Mouse (Mus musculus) B cell, adult 2 months (primary cell): ENCODE measurements around the gene Ndel1.
A peak's percentile ranks its signal among the peaks of the same experiment; 100 is the strongest.

Experiments used
- DNase-seq, 2 experiments: peaks; one replicate each; pipeline ENCODE4 v3.0.0; 2022

The Ndel1 gene

DNA sequence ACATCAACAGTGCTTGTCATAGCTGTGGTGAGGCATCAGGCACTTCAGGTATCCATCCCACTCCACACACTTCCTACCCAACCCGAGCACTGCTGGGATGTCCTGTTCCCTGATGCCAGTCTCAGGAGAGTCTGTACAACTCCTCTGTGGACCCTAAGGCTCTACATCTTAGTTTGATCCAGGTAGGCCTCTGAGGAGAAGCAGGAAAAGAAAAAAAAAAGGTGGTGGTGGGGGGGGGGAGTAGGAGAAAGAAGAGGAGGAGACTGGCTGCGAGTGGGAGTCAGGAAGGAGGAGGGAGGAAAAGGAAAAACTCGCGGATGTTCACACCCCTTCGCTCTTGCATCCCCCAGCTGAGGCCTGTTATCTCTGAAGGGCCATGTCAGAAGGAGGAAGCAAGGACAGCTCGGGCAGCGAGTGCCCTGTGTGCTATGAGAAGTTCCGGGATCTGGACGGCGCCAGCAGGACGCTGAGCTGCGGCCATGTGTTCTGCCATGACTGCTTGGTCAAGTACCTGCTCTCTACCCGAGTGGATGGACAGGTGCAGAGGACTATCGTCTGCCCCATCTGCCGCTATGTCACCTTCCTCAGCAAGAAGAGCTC, 20.7 kb upstream of the Ndel1 start:
- DNase-seq = no peak

DNA sequence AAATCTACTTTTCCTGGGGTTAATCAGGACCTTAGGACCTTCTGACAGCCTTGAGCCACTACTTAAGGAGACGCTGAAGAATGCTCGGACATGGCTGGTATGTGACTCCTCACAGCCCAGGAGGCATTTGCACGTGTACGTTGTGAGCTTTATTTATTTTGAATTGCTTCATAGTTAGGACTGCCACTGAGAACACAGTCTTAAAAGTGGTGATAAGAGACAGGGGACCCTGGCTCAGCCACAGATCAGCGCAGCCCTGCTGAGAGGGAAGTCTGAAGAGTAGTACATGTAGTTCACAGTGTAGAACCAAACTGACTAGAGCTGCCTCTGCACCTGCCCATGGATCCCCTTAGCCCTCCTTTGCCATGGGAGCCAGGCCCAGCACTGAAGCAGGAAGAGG, 20.2 kb upstream of the Ndel1 start:
- no peak for DNase-seq

DNA sequence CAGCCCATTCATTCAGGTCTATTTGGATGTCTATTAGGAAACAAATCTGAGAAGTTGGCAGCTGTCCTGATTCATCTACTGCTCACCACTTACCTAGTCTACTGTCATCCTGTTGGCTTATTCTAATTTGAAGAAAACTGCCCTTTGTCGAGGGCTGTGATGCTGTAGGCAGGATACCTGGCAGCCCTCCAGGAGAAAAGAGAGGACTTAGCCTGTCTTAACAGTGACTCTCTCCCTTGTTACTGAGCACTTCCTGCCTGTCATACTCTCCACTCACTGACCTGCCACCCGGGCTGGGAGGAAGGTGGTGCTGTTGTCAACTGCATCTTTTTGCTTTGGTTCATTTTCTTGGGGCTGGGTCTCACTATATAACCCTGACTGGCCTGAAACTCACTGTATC, 19.0 kb upstream of the Ndel1 start:
- DNase-seq = no peak

DNA sequence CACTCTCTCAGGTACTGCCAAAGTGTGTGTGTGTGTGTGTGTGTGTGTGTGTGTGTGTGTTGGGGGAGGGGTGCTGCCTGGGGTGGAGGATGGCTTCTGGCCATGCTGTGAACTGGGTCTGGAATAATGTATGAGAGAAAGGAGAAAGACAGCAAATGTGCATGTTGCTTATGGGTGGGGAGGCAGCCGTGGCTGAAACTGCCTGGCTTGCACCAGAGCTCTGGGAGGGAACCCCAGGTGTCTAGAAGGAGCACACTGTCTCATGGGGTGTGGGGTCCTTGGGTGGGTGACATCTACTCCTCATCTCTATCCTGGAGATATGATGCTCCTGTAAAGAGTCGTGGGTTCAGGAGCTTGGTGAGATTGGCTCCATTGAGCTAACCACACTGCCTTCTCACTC, 17.0 kb upstream of the Ndel1 start:
- DNase-seq = no peak

DNA sequence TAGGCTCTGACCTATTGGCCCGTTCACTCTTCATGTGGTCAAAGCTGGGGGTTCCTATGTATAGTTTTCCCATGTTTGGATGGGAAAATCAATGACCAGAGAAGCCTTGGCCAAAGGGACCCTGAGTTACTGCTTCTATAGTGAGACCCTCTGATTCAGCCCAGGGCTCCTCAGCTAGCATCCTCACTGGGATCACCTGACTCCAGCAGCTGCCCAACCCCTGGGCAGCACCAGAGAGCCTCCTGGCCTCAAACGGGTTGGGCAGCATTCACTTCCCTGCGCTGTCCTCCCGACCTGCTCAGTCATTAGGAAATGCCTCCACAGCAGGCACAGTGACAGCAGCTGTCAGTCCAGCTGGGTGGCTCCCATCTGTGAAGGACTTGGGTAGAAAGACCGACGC, 16.6 kb upstream of the Ndel1 start, which contains the start of gene Rnf222:
Gene Rnf222 (plus strand): TSS at position 301 of the 400 bp plus-strand sequence.
- DNase-seq = no peak

DNA sequence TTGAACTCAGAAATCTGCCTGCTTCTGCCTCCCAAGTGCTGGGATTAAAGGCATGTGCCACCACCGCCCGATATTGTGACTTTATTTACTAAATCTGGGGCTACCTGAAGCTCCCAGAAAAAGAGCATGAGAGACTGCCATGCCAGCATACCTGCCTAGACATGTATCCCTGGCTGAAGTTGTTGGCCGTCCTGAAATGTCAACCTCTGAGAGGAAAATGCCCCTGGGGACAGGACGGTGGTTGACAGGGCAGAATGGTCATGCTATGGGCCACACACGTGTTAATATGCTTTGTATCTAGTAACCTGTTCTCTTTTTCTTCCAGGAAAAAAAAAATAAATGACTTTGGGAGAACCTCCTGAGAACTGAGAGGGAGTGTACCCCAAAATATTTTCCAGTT, 14.4 kb upstream of the Ndel1 start:
- DNase-seq = no peak

DNA sequence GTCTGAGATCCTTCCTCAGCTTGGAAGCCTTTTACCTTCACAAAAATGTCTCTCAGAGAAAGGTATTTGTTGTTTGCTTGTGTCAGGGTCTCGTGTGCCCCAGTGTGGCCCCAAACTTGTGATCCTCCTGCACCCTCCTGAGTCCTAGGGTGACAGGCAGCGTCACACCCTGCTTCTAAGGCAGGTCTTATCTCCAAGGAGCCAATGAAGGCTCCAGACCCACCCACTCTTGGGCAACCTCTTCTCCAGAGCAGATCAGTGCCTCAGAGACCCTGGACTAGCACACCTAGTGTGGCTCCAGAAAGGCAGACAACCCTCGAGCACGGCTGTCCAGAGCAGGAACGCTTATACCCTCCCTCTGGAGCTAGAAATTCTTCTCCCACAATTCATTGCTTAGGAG, 12.7 kb upstream of the Ndel1 start:
- no peak for DNase-seq

DNA sequence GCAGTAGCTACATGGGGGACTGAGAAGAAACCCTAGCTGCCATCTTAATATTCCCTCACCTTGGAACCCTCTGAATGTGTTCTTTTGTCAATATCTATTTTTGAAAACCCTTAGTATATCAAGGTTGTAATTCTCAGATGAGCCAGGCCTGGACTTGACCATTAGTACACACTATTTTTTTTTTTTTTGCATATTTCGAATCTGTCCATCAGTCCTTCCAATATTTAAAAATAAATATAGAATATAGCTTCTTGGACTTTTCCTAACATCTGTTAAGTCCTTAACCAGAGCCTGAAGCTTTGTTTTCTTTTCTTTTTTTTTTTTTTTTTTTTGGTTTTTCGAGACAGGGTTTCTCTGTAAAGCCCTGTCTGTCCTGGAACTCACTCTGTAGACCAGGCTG, 12.2 kb upstream of the Ndel1 start:
- DNase-seq = no peak

DNA sequence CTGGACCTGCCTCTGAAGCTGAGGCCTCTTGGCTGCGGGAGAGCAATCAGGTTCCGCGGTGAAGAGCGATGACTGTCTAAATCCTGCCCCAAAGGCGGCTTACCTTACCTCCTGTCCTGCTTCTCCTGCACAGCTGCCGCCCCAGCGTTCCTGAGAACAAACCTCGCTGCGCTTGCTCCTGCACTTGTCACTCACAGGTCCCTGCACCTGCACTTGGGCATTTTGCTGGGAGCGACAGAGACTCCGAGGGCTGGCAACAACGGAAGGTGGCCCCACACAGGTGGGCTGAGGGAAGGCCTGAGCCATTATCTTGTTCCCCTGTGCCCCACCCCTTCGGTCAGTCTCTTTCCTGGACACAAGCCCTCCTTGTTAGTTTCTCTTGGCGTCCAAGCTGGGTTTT, 10.4 kb upstream of the Ndel1 start:
- DNase-seq = no peak

DNA sequence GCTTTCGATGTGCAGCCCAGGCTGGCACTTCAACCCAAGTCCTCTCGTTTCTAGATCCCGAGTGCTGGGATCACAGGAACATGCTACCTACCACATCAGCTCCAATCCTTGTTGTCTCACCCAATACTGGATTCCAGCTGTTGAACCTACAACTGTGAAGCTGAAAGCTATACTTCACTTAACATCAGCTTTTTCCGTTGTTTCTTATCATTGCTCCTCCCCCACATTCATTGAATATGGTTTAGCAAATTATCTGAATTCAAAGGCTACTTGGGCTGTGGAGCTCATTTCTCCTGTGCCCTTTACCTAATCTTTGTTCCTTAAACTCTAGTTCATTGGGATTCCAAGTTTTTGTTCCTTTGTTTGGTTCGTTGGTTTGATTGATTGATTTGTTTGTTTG, 7.2 kb upstream of the Ndel1 start:
- no peak for DNase-seq

DNA sequence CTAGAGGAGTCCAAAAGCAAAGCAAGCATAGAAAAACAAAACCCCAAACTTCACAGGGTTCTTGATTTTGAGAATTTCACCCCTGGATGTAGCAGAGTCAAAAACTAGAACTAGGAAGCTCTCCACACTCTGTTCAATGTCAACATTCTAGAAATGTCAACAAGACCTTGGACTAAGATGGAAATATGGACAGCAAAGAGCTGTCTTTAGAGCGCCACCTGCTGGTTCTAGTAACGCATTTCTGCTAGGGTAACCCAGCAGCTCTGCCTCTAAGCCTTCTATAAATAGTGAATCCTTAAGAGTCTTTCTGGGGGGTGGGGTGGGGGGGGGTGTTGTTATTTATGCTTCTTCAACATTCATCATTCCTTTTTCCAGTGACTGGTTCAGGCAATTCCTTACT, 3.2 kb upstream of the Ndel1 start:
- peak; percentile 72 to 75 for DNase-seq

DNA sequence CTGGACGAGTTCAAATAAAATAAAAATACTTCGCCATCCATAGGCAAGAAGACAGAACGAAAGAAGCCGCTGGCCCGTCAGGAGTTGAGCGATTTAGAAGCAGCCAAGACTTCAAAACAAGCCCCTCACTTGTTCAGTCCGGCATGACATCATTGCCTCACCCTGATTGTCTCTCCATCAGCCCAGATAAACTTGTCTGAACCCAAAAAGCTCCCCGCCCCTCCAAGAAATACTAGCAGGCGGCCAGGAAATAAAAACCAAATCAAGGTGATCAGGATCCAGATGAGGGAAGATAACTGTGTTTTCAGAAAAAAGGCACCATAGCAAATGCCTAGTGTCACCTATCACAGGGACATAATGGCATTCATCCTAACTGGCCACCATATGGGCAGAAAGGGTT, 381 bp downstream of the Ndel1 start:
- no peak for DNase-seq

DNA sequence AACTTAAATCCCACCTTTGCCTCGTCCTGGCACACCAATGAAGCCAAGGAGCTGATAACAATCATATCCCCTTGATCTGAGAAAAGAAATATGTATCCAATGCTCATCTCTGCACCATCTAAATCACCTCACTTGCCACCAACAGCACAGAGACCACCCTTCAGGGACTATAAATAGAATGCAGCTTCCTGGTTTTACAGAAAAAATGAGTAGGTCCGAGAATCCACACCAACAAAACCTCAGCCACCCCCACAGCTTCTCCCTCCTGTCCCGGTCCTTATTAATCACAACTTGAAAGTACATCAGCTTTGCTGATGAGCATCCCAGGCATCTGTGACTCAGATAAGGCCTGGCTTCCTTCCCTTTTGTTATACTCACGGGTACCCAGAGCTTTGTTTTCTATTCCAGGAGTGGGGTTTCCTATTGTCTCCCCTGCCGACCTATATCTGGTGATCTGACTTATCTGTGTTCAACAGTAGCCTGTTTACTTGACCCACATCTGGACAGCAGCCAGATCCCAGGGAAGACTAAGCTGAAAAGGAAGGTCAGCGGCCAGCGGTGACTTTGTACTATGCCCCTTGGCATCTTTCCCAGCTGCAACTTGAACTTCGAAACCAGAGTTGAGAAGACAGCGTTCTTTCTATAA, 7.0 kb downstream of the Ndel1 start:
- DNase-seq = no peak

DNA sequence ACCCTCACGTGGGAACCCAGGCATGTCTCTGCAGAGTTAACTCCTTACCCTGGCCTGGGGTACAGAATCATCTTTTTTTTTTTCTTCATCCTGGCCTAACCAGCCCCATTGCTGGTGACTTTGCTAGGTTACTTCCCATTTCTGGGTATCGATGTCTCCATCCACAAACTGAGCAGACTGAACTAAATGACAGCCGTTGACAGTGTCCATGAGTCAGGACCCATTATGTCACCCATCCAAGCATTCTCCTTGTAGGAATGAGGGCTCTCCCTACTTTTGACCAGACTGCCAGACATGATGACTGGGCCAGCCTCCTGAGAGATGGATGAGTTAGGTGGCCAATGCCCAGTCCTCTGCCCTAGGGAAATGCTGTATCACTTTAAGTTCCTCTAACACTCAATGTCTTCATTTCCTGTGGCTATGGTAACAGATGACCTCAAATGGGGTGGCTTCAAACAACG, 8.0 kb downstream of the Ndel1 start:
- DNase-seq = peak; percentile 9 to 24

DNA sequence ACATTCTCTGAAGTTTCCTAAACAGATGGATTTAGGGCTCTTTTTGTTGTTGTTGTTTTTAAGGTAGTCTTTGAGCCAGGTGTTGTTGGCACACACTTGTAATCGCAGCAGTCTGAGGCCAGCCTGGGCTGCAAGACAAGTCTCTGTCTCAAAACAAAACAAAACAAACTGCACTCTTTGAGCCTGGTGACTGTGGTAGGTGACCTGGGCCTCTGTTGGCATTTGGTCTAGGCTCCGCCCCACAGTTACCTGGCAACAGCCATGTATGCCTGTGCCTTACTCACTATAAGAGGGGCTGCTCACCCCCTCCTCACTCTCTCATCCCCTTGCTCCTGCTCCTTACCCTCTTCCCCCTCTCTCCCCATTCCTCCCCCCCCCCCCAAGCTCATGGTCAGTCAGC, 9.4 kb downstream of the Ndel1 start:
- no peak for DNase-seq

DNA sequence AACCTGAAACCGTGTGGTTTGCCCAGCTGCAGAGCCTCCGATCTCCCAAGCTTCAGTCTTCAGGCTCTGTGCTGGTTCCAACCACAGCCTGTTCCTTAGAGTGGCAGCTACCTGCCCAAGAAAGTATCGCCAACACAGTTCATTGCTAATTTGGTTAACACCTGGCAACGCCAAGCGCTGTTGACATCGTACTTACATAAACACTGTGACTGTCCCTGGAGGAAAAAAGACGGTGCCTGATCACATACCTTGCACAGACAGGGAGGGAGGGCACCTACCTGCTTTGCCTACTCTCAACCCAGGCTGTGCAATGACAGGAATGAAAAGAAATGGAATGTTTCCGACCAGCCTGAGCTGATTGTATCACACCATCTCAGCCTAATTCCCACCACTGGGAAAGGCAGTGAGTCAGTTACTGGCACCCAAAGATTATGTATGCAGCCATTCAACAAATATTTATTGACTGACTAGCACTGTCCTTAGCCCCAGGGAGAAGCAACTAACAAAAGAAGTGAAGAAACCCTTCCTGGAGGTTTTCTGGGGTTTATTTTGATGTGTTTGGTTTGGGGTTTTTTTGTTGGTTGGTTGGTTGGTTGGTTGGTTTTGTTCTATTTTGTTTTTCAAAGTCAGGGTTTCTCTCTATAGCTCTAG, 11.6 kb downstream of the Ndel1 start:
- no peak for DNase-seq

DNA sequence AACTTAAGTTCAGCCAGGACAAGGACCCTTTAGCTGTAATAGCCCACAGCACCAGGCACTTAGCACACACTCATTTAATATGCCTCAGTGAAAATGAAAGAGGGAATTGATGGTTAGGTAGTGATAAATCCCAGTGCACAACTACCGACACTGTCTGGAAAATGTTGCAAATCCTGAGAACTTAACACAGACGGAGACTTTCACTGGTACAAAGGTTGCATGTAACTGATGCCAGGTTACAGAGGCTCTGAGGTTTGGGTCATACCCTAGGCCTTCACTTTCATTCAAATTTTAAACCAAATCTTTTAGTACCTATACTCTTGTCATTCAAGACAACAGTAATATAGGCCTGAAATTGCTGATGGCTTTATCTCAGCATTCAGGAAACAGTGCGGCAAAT, 14.3 kb downstream of the Ndel1 start:
- DNase-seq = no peak

DNA sequence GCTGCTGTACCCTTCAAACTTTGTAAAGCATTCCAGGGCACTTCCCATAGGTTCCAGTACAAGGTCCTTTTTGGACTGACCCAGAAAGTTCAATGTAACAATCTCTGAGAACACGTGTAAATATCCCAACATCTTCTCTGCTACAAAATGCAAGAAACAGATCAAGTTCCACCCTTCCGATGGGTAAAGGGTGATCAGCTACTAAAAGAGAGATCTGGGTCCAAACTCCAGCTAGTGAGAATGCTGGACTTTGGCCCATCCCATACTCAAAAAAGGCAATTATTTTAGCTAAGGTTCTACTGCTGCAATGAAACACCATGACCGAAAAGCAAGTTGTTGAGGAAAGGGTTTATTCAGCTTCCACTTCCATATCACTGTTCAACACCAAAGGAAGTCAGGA, 17.0 kb downstream of the Ndel1 start:
- DNase-seq = no peak

DNA sequence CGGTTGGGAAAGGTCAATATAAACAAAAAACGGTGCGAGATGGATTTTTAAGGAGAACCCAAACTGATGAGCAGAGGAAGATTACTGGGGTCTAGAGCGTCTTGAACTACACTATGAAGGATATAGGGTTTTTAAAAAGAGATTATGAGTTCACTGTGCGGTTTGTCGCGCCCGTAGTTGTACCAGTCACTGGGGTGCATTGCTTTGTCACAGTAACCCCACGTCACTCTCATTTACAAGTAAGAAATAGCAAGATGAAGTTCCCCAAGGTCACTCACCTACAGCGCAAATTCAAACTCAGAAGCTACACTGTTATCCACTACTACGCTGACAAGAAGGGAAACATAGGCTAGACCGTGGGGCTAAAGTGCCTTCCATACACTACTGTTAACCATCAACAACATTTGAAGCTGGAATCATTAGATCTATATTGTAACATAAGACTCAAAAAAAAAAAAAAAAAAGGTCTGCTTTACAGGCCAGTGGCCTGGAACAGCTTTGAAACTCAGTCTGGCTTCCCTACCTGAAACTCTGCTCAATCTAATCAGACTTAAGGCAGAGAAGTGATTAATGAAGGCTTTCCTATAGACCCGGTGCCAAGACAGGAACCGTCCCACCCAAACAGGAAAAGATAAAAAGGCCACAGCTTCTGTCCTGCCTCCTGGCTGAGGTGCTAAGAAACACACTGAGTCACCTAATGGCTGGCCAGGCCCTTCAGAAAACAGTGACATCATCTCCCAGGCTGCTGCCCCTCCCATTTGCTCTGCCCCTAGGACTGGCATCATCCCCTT, 17.9 kb downstream of the Ndel1 start:
- DNase-seq = peak; percentile 46 to 55

DNA sequence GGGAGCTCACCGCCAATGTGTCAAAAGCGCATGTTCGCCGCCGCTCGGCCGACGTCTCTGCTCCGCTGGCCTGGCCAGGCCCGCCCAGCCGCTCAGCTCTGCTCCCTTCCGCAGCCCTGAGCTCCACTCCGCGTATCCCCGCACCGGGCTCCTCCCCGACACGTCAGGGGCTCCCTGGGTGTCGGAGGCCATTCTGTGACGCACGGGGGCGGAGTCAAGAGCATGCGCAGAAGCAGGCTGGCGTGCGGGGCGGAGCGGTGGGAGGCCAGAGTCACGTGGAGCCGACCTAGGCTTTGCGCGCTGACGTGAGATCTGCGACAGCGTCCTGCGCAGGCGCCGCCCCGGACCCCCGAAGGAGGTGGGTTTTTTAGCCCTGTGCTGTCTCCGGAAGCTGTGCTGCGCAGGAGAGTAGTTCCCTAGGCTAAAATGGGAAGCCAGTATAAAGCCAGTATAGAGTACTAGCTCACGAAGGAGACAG, 18.7 kb downstream of the Ndel1 start:
- DNase-seq = peak; percentile 100

DNA sequence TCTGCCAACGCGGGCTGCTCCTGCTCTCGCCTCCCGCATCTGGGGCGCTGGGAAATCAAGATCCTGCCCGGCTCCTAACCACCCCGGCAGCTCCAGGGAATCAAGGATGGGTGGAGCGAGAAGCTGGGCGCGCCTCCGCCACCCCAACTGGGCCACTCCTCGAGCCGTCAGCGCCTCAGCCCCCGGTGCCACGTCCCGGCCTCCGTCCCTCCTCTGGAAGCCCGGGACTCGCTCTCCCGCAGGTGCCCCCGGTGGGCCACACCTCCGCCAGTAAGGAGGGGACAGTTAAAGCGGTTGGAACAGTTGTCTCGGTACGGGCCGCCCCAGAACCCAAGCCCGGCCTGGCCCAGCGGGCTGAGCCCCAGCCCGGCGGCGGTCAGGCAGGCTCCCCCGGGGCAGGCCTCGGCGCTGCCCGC, 19.2 kb downstream of the Ndel1 start:
- no peak for DNase-seq

DNA sequence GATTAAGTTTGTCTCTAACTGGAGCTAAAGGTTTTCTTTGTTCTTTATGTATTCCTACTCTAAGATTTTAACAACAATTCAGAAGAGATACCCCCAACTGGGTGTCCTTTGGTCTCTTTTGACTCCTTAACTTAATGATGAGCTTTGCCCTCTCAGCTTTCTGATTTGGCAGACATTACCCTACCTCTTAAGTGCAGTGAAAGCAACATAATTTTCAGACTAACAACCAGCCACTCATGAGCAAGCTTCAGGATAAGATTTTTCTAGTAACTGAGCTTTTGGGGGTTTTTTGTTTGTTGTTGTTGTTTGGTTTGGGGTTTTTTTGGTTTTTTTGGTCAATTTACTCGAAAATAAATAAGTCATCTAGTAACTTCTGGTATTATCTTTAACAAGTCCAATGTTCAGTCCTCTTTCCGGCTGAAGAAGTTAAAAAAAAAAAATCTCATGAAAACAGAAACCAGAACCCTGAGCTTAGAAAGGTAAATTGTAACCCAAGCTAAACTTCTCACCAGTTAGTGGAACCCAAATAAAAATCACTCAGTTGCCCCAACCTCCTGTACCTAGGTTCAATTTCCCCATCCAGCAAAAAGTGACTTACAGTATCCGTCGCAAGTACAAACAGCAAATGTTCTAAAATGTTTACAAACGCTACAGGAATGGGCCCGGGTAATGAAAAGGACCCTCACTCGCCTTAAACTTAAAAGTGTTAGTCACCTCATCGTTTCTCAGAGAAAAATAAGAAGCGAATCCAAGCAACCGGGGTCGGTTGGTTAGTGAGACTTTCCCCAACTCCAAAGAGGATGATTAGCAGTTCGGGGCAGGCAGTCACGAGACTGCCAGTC, 19.8 kb downstream of the Ndel1 start:
- DNase-seq = no peak

DNA sequence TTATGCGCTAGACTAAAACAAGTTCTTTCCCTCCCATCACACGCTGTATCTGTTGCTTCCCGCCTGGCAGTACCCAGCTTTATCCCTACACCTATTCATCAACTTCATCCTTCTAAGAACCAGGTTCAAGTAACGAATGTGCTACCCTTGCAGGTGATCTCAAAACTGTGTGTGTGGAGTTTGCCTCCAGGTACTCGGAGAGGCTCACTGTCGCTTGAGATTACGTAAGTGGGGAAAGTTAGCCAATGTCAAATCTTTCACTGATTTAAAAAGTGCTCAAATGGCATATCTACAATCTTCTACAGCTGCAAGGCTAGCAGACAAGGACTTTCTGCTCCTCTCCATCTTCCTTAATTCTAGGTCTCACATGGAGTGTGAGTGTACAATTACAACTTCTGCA, 20.8 kb downstream of the Ndel1 start:
- no peak for DNase-seq
